Mouse (Mus musculus): ENCODE measurements at regions not wholly inside any gene's neighbourhood (a gene's known extent, or its start where the extent isn't known, plus 50 kb on each side); places are given as distances from the start of the nearest gene placed in this dataset.

DNA sequence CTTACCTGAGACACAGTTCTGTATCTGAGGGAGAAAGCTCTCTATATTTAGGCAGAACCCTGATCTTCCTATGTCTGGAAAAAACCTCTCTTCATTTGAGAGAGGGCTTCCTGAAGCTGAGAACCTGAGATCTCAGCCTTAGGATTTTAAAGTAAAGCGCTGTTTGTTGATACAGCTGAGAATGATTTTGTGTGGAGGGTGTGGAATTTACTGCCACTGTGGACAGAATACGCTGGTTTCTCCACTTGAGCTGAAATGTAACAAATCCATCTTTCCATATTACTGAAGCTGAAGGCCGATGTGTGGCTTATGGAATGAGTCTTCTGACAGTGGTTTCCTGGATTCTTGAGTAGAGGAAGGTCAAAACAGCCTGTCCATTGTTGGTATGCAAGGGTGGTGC lies 225.2 kb upstream of the Thbs1 start:
- TF ChIP-seq CTCF (IDR thresholded peaks at IDR 0.05; ENCODE audit: extremely low read depth, insufficient read depth, insufficient read length, insufficient replicate concordance) (no peak), POLR2A (IDR thresholded peaks at IDR 0.05; ENCODE audit: low read depth, low read length) (no peak)

Measured in spleen, adult 2 months (tissue).